Mouse (Mus musculus) spleen, postnatal 4 days (tissue): ENCODE results near the gene Arhgef25.
"Not testable (repeated sequence)": the region's sequence is repeated elsewhere in the genome, so short reads cannot be mapped to it uniquely, and the experiment has no call there.

ENCODE experiments used
- DNase-seq, 2 experiments: peaks; one replicate each; pipeline ENCODE4 v3.0.0; 2022; ENCODE audit warnings: low spot score in 2 of 2

Arhgef25 gene

GRCm38 (mm10) chr10:127166771-127167613 lies 22.9 kb downstream of the Arhgef25 start:
- peak in 1 of 2 experiments; percentile 68 for DNase-seq

GRCm38 (mm10) chr10:127166404-127166715 lies 23.5 kb downstream of the Arhgef25 start:
- DNase-seq, result no peak

GRCm38 (mm10) chr10:127165654-127166403 lies 24.1 kb downstream of the Arhgef25 start:
- peak; percentile 64 to 81 for DNase-seq

GRCm38 (mm10) chr10:127165354-127165653 lies 24.6 kb downstream of the Arhgef25 start:
- DNase-seq, result peak in 1 of 2 experiments; percentile 90

- DNase-seq, result peak in 1 of 2 experiments; percentile 79
Measured at GRCm38 (mm10) chr10:127164631-127165353, 25.1 kb downstream of the Arhgef25 start, which contains the start of gene B4galnt1. B4galnt1 (plus strand) TSS chr10:127165225.

GRCm38 (mm10) chr10:127164190-127164589 lies 25.7 kb downstream of the Arhgef25 start:
- no peak for DNase-seq

- peak in 1 of 2 experiments; percentile 59 for DNase-seq
Measured at GRCm38 (mm10) chr10:127162771-127163261, 27.1 kb downstream of the Arhgef25 start.

GRCm38 (mm10) chr10:127160728-127161127 lies 29.2 kb downstream of the Arhgef25 start:
- no peak for DNase-seq

GRCm38 (mm10) chr10:127160081-127160480 lies 29.8 kb downstream of the Arhgef25 start:
- DNase-seq, result no peak

GRCm38 (mm10) chr10:127158471-127158870 lies 31.4 kb downstream of the Arhgef25 start:
- no peak for DNase-seq

GRCm38 (mm10) chr10:127156511-127156910 lies 33.4 kb downstream of the Arhgef25 start:
- no peak for DNase-seq

GRCm38 (mm10) chr10:127156089-127156488 lies 33.8 kb downstream of the Arhgef25 start:
- DNase-seq, result no peak

- no peak for DNase-seq
Measured at GRCm38 (mm10) chr10:127154652-127155051, 35.2 kb downstream of the Arhgef25 start.

- no peak for DNase-seq
Measured at GRCm38 (mm10) chr10:127154241-127154640, 35.6 kb downstream of the Arhgef25 start.

- DNase-seq, result no peak
Measured at GRCm38 (mm10) chr10:127153323-127153722, 36.6 kb downstream of the Arhgef25 start.

GRCm38 (mm10) chr10:127152556-127152955 lies 37.3 kb downstream of the Arhgef25 start:
- DNase-seq, result not testable (repeated sequence)

GRCm38 (mm10) chr10:127151233-127151632 lies 38.6 kb downstream of the Arhgef25 start:
- not testable (repeated sequence) for DNase-seq

- no peak for DNase-seq
Measured at GRCm38 (mm10) chr10:127150471-127150872, 39.4 kb downstream of the Arhgef25 start.

- DNase-seq, result no peak
Measured at GRCm38 (mm10) chr10:127147135-127147534, 42.7 kb downstream of the Arhgef25 start.

GRCm38 (mm10) chr10:127145303-127145702 lies 44.6 kb downstream of the Arhgef25 start:
- DNase-seq, result no peak

GRCm38 (mm10) chr10:127144536-127144935 lies 45.3 kb downstream of the Arhgef25 start:
- DNase-seq, result no peak

GRCm38 (mm10) chr10:127143228-127143627 lies 46.7 kb downstream of the Arhgef25 start:
- DNase-seq, result no peak
